Mouse (Mus musculus): ENCODE results near the gene Smchd1. TPM values are rescaled to one million over a fixed set of nuclear protein-coding genes. Genes with fewer than 3 reads are reported as not detected.

Smchd1 gene
- polyA plus RNA-seq, 1 experiment from 2014 or later = 24.9 TPM

- no peak for ATAC-seq
- no peaks in the 10 kb centered on the region for H3K36me3 ChIP-seq (ENCODE audit: insufficient read depth, low read length)
- TF ChIP-seq CTCF (IDR thresholded peaks at IDR 0.05) = no peak
These were observed 14.7 kb upstream of the Smchd1 start for GRCm38 (mm10) chr17:71489703-71490461.

DNA sequence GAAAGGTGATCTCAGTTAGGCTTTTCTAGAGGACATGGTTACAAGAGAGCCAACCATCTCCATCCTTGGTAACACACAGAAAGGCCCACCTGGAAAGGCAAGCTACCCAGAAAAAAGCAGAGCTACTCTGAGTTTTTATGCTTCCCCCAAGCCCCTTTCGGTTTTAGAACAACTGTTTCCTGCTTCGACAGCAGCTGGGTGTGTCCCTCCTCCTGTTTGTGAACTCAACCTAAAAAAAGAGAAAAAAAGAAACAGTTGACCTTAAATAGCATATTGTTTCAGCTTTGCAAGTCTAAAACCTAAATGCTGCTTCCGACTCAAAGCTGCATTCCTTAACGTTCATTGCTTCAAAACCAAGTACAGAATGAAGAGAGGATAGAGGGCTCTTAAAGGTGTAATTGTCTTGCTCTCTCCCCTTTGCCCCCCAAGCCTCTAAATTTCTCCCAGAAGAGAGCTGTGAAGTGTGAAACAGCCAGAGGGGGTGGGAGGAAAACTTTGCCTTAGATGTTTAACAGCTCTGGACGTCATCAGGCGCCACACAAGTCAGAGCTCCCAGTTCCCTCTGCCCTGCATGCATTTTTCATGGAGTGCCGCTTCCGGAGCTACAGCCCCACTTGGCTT, 11.2 kb upstream of the Smchd1 start:
- DNase-seq (ENCODE audit: low spot score) (peak; percentile 60), ATAC-seq (peak; percentile 36; the same call in 1 of the 2 replicates)
- Histone ChIP-seq H3K4me1 (ENCODE audit: insufficient read depth, low read depth, low read length) (0 out of 2 replicates have a peak, but pooled peaks cover 4% of the 10 kb centered on the region), H3K4me3 (ENCODE audit: low read depth, low read length) (peak overlapping the region; percentile 16; the same call in 1 of the 2 replicates), H3K9me3 (ENCODE audit: low read length) (no peaks in the 10 kb centered on the region), H3K36me3 (ENCODE audit: insufficient read depth, low read length) (no peaks in the 10 kb centered on the region), H3K27ac (ENCODE audit: low read length) (peak overlapping the region; percentile 81), H3K9ac (replicated peaks; ENCODE audit: low read depth) (no peak overlapping the region; the same call in 1 of the 2 replicates), H3K4me2 (replicated peaks; ENCODE audit: low read depth, low read length) (peak overlapping the region; percentile 40), H3K27me3 (replicated peaks; ENCODE audit: insufficient read depth, low read length) (no peaks in the 10 kb centered on the region)
- WGBS = 14% methylated on average over 8 of the region's 8 CpGs
- 0 out of 2 replicates have a peak, but pooled peaks have one; percentile 2 for TF ChIP-seq CTCF (IDR thresholded peaks at IDR 0.05)
- no peak for TF ChIP-seq EP300 (IDR thresholded peaks at IDR 0.05)

More at GRCm38 (mm10) chr17:71489703-71490461, 14.7 kb upstream of the Smchd1 start:
- H3K9me3 ChIP-seq (ENCODE audit: low read length) = no peaks in the 10 kb centered on the region
- H3K4me1 ChIP-seq (ENCODE audit: insufficient read depth, low read depth, low read length) = 0 out of 2 replicates have a peak, but pooled peaks cover 4% of the 10 kb centered on the region
- no peak overlapping the region for H3K4me2 ChIP-seq (replicated peaks; ENCODE audit: low read depth, low read length)
- 81% methylated on average over 9 of the region's 9 CpGs for WGBS
- no peak overlapping the region for H3K4me3 ChIP-seq (ENCODE audit: low read depth, low read length)
- no peaks in the 10 kb centered on the region for H3K27me3 ChIP-seq (replicated peaks; ENCODE audit: insufficient read depth, low read length)
- no peak overlapping the region for H3K9ac ChIP-seq (replicated peaks; ENCODE audit: low read depth)
- no peak overlapping the region for H3K27ac ChIP-seq (ENCODE audit: low read length)
- DNase-seq (ENCODE audit: low spot score) = peak; percentile 19

DNA sequence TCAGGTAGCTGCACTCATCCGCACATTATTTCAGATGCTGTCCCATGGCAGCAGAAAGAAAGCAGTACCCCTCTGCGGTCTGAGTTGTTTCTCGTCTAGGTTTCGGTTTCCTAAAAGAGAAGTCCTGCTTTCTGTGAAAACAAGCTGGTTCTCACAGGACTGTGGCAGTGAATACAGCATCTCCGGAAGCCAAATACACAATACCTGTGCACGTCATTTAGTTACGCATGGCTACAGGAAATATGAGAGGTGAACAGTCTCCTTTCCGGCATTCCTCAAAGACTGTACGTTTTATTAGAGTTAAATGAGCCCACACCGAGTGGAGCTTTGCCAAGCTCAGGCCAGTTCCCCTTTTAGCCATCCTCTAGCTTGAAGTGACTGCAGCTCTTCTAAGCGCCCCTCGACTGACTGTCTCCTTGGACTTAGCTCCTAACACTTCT, 10.7 kb upstream of the Smchd1 start:
- H3K9me3 ChIP-seq (ENCODE audit: low read length) = no peaks in the 10 kb centered on the region
- 37% methylated on average over 12 of the region's 12 CpGs for WGBS
- peak overlapping the region; percentile 16; the same call in 1 of the 2 replicates for H3K4me3 ChIP-seq (ENCODE audit: low read depth, low read length)
- DNase-seq (ENCODE audit: low spot score) = peak; percentile 46
- peak overlapping the region; percentile 40 for H3K4me2 ChIP-seq (replicated peaks; ENCODE audit: low read depth, low read length)
- no peak overlapping the region; the same call in 1 of the 2 replicates for H3K9ac ChIP-seq (replicated peaks; ENCODE audit: low read depth)
- no peaks in the 10 kb centered on the region for H3K27me3 ChIP-seq (replicated peaks; ENCODE audit: insufficient read depth, low read length)
- peak; percentile 52 for ATAC-seq
- H3K36me3 ChIP-seq (ENCODE audit: insufficient read depth, low read length) = no peaks in the 10 kb centered on the region
- peak overlapping the region; percentile 81 for H3K27ac ChIP-seq (ENCODE audit: low read length)
- no peak for TF ChIP-seq EP300 (IDR thresholded peaks at IDR 0.05)
- TF ChIP-seq CTCF (IDR thresholded peaks at IDR 0.05) = no peak
- H3K4me1 ChIP-seq (ENCODE audit: insufficient read depth, low read depth, low read length) = 0 out of 2 replicates have a peak, but pooled peaks cover 4% of the 10 kb centered on the region

DNA sequence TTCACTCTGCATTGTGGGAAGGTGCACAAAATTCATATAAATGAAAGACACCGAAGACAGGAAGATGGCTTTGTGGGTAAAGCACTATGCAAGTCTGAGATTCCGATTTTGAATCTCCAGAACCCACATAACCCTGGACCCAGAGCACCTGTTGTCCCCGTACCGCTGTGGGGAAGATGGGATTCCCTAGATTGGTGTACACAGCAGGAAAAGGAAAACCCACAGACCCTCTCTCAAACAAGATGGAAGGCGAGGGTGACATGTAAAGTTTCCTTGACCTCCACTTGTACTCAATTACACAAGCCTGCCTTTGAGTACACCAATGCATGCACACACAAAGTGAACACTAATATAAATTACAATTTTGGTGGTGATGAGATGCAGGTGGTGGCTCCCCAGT, 9.6 kb upstream of the Smchd1 start:
- 86% methylated on average over 5 of the region's 5 CpGs for WGBS

GRCm38 (mm10) chr17:71483418-71484060, 8.4 kb upstream of the Smchd1 start:
- Histone ChIP-seq H3K4me1 (ENCODE audit: insufficient read depth, low read depth, low read length) (0 out of 2 replicates have a peak, but pooled peaks cover 4% of the 10 kb centered on the region), H3K9ac (replicated peaks; ENCODE audit: low read depth) (no peak overlapping the region), H3K36me3 (ENCODE audit: insufficient read depth, low read length) (no peaks in the 10 kb centered on the region), H3K4me2 (replicated peaks; ENCODE audit: low read depth, low read length) (no peak overlapping the region), H3K9me3 (ENCODE audit: low read length) (no peaks in the 10 kb centered on the region), H3K4me3 (ENCODE audit: low read depth, low read length) (no peak overlapping the region), H3K27me3 (replicated peaks; ENCODE audit: insufficient read depth, low read length) (no peaks in the 10 kb centered on the region), H3K27ac (ENCODE audit: low read length) (no peak overlapping the region)
- WGBS = 77% methylated on average over 7 of the region's 7 CpGs
- DNase-seq (ENCODE audit: low spot score) (peak; percentile 18), ATAC-seq (no peak)
- TF ChIP-seq EP300 (IDR thresholded peaks at IDR 0.05) (no peak), CTCF (IDR thresholded peaks at IDR 0.05) (no peak)

More for the DNA sequence above, 9.6 kb upstream of the Smchd1 start:
- DNase-seq (ENCODE audit: low spot score) (no peak), ATAC-seq (no peak)
- Histone ChIP-seq H3K27ac (ENCODE audit: low read length) (no peak overlapping the region), H3K4me1 (ENCODE audit: insufficient read depth, low read depth, low read length) (0 out of 2 replicates have a peak, but pooled peaks cover 4% of the 10 kb centered on the region), H3K9me3 (ENCODE audit: low read length) (no peaks in the 10 kb centered on the region), H3K36me3 (ENCODE audit: insufficient read depth, low read length) (no peaks in the 10 kb centered on the region), H3K27me3 (replicated peaks; ENCODE audit: insufficient read depth, low read length) (no peaks in the 10 kb centered on the region), H3K4me2 (replicated peaks; ENCODE audit: low read depth, low read length) (no peak overlapping the region), H3K9ac (replicated peaks; ENCODE audit: low read depth) (no peak overlapping the region), H3K4me3 (ENCODE audit: low read depth, low read length) (no peak overlapping the region)
- TF ChIP-seq EP300 (IDR thresholded peaks at IDR 0.05) (no peak), CTCF (IDR thresholded peaks at IDR 0.05) (no peak)
